Mouse (Mus musculus) hindbrain, postnatal 0 days (tissue): ENCODE data around the gene Ppp2r5c. TPM values are rescaled to one million over a fixed set of nuclear protein-coding genes. Genes with fewer than 3 reads are reported as not detected.

ENCODE experiments used
- ATAC-seq: fragments of 200-750 bp; cut with Nextera tagmentation; 2 replicates; pipeline ENCODE4 v1.8.0; 2017; ENCODE audit warnings: mild to moderate bottlenecking, moderate TSS enrichment, moderate library complexity
- DNase-seq: peaks from one replicate; pipeline ENCODE4 v3.0.0-alpha.2; 2015; ENCODE audit warnings: low spot score
- H3K27ac ChIP-seq: fragments of 300-500 bp; sonication (generic); 2 replicates; pipeline ENCODE4 v1.5.1; 2014; ENCODE audit warnings: mild to moderate bottlenecking
- H3K27me3 ChIP-seq: fragments of 300-500 bp; sonication (generic); 2 replicates; pipeline ENCODE4 v1.6.1; 2014; ENCODE audit warnings: low read length, mixed read lengths; ENCODE audit not compliant: insufficient read depth
- H3K36me3 ChIP-seq: fragments of 300-500 bp; sonication (generic); 2 replicates; pipeline ENCODE4 v1.6.1; 2014; ENCODE audit warnings: low read length, mixed read lengths; ENCODE audit not compliant: insufficient read depth
- H3K4me1 ChIP-seq: fragments of 300-500 bp; sonication (generic); 2 replicates; pipeline ENCODE4 v1.6.1; 2014; ENCODE audit warnings: antibody characterized with exemption, low read length, mixed read lengths; ENCODE audit not compliant: insufficient read depth
- H3K4me2 ChIP-seq: fragments of 300-500 bp; sonication (generic); 2 replicates; pipeline ENCODE4 v1.6.1; 2014; ENCODE audit warnings: low read depth, mild to moderate bottlenecking, low read length, moderate library complexity, mixed read lengths
- H3K4me3 ChIP-seq: fragments of 300-500 bp; sonication (generic); 2 replicates; pipeline ENCODE4 v1.5.1; 2014; ENCODE audit warnings: low read length
- H3K9ac ChIP-seq: fragments of 300-500 bp; sonication (generic); replicated peaks from 2 replicates; pipeline ENCODE4 v1.6.1; 2014; ENCODE audit warnings: mild to moderate bottlenecking, low read length, moderate library complexity, mixed read lengths
- H3K9me3 ChIP-seq: fragments of 300-500 bp; sonication (generic); 2 replicates; pipeline ENCODE4 v1.6.1; 2016; ENCODE audit warnings: low read length, mixed read lengths
- CTCF ChIP-seq: IDR thresholded peaks from 2 replicates; pipeline ENCODE4 v1.5.1; 2016; ENCODE audit warnings: antibody characterized with exemption, control low read depth, low read depth
- WGBS: fragments of 180-500 bp; shearing (Covaris S2); extraction: QIAGEN DNeasy Blood & Tissue Kit; methylation state at CpG from one replicate; pipeline ENCODE4 v1.1.7; 2014; 5-methylcytosine and 5-hydroxymethylcytosine counted together
- polyA plus RNA-seq: library from polyadenylated mRNA; unstranded; fragments of >200 nt; fragmentation: Nextera tagmentation; extraction: Ambion mirVana; gene quantifications from 2 replicates; pipeline ENCODE4 v1.2.1, GENCODE M21; 2015
- total RNA-seq: library from RNA; depleted of rRNA; stranded (reverse); fragments of >200 nt; gene quantifications from 2 replicates; pipeline ENCODE4 v1.2.3, GENCODE M21; 2014

Ppp2r5c gene
- total and polyA plus RNA-seq, 2 experiments from 2014 or later, result 108 to 163 TPM

DNA sequence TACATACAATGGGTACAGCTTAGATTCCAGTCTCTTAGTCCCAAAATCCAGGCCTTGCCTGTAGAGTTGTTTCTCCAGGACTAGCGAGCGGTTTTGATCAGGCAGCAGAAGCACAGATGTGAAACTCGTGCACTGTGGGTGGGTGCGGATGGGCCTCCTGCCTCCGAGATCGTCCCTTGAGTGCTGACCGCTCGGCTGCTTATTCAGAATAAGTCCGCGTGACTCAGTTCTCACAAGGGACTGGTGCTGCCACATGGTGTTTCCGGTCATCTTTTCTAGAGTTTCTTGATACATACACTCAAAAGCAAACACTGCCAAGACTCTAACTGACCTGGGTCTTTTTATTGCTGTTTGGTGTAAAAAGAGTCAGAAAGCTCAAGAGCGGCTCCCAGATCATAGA, 100.7 kb downstream of the Ppp2r5c start:
- no peak for ATAC-seq

DNA sequence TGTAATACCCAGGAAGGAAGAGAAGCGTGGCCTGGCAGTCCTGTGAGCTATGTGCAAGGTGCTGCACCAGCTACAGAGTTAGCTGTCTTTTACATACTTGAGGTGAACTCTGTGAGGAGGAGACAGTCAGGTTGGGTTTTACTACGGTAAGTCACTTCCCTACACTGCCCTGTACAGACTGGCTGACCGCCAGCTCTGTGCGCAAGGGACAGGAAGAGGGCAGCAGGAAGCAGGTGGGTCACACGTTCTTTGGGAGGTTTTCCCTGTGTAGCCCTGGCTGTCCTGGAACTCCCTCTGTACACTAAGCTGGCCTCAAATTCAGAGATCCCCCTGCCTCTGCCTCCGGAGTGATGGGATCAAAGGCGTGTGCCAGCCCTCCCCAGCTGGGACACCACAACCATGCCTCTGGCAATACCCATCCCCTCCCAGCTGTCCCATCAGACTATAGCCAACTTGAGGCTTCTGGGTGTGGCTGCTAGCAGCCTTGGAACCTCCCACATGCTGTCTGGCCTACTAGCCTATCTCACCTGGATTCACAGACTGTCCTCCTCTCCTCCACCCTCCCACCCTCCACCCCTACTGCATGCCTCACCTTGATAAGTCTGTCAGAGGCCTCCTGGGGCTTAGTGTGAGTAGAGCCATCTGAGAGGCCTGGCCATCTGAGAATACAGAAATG, 102.7 kb downstream of the Ppp2r5c start:
- no peak overlapping the region for H3K9ac ChIP-seq
- TF ChIP-seq CTCF, result no peak
- no peak for ATAC-seq

More for the DNA sequence above, 100.7 kb downstream of the Ppp2r5c start:
- Histone ChIP-seq H3K36me3 (peaks cover 46% of the 10 kb centered on the region), H3K4me2 (no peak overlapping the region), H3K9me3 (no peaks in the 10 kb centered on the region), H3K27me3 (no peaks in the 10 kb centered on the region), H3K27ac (no peak overlapping the region), H3K4me3 (no peak overlapping the region), H3K4me1 (no peaks in the 10 kb centered on the region), H3K9ac (no peak overlapping the region)
- no peak for TF ChIP-seq CTCF
- DNase-seq, result no peak
- 90% methylated on average over 12 of the region's 12 CpGs for WGBS

DNA sequence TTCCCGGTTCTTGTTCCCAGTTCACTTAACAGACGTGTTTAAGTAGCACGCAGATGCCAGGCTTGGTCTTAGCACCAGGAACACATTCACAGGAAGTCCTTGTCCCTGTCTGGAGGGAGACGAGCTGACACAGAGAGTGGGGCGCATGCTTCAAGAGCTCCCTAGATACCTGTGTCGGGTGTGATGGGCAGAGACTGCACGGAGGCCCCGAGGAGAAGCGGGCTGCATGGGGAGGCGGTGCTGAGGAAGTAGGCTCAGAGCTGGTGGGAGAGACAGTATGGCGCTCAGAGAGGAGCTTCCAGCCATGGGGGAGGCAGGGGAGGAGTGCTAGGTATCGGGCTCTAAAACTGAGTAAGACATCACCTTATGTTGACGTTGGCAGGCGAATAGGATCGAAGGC, 103.4 kb downstream of the Ppp2r5c start:
- no peak for ATAC-seq
- Histone ChIP-seq H3K9me3 (no peaks in the 10 kb centered on the region), H3K4me1 (no peaks in the 10 kb centered on the region), H3K27ac (no peak overlapping the region), H3K27me3 (no peaks in the 10 kb centered on the region), H3K4me2 (no peak overlapping the region), H3K36me3 (peaks cover 73% of the 10 kb centered on the region), H3K4me3 (no peak overlapping the region), H3K9ac (no peak overlapping the region)
- no peak for DNase-seq
- no peak for TF ChIP-seq CTCF
- 90% methylated on average over 15 of the region's 15 CpGs for WGBS

More for the DNA sequence above, 102.7 kb downstream of the Ppp2r5c start:
- Histone ChIP-seq H3K36me3 (peaks cover 65% of the 10 kb centered on the region), H3K4me1 (no peaks in the 10 kb centered on the region), H3K4me3 (no peak overlapping the region), H3K4me2 (no peak overlapping the region), H3K27me3 (no peaks in the 10 kb centered on the region), H3K27ac (no peak overlapping the region), H3K9me3 (no peaks in the 10 kb centered on the region)
- DNase-seq, result no peak
- WGBS, result 85% methylated on average over 7 of the region's 7 CpGs

DNA sequence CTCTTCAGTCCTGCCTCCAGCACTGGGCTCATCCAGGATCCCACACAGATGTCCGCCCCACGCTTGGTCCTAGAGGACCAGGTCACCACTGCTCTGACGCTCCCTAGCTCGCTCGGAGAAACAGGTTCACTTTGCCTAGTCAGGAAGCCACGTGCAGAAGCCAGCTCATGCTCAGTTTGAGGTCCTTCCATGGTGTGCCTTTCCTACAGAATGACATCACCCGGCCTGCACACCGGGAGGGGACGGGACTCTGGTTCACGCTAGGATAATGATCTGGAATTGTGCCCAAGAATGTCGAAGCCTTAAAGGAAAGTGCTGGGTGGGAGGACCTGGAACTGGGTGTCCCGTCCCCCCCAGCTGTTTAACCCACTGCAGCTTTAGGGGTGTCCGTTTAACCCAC, 105.2 kb downstream of the Ppp2r5c start:
- Histone ChIP-seq H3K9me3 (no peaks in the 10 kb centered on the region), H3K4me1 (no peaks in the 10 kb centered on the region), H3K9ac (no peak overlapping the region), H3K4me2 (no peak overlapping the region), H3K4me3 (no peak overlapping the region), H3K27me3 (no peaks in the 10 kb centered on the region), H3K27ac (no peak overlapping the region), H3K36me3 (peaks cover 72% of the 10 kb centered on the region)
- ATAC-seq, result no peak
- TF ChIP-seq CTCF, result no peak
- 74% methylated on average over 13 of the region's 13 CpGs for WGBS
- no peak for DNase-seq

DNA sequence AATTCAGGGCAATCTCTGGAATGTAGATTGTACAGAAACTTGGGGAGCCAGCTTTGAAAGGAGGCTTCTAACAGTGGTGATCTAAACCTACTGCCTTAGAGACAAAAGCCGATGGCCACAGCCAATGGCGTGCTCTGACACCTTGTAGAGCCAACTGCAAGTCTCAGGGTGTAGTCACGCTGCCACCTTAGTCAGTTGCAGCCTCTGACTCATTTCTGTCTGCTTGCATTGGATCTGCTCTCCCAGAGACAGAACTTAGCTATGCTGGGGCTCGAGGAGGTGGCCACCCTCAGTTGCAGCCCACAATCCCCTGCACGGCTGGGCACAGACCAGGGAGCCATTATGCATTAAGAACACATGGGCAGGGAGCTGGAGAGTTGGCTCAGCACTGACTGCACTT, 106.4 kb downstream of the Ppp2r5c start:
- no peaks in the 10 kb centered on the region for H3K9me3 ChIP-seq
- no peak overlapping the region for H3K9ac ChIP-seq
- peaks cover 64% of the 10 kb centered on the region for H3K36me3 ChIP-seq
- WGBS, result 94% methylated on average over 5 of the region's 5 CpGs
- DNase-seq, result no peak
- no peak for ATAC-seq
- no peak overlapping the region for H3K4me2 ChIP-seq
- no peaks in the 10 kb centered on the region for H3K27me3 ChIP-seq
- H3K4me1 ChIP-seq, result no peaks in the 10 kb centered on the region
- no peak overlapping the region for H3K4me3 ChIP-seq
- no peak overlapping the region for H3K27ac ChIP-seq
- no peak for TF ChIP-seq CTCF

DNA sequence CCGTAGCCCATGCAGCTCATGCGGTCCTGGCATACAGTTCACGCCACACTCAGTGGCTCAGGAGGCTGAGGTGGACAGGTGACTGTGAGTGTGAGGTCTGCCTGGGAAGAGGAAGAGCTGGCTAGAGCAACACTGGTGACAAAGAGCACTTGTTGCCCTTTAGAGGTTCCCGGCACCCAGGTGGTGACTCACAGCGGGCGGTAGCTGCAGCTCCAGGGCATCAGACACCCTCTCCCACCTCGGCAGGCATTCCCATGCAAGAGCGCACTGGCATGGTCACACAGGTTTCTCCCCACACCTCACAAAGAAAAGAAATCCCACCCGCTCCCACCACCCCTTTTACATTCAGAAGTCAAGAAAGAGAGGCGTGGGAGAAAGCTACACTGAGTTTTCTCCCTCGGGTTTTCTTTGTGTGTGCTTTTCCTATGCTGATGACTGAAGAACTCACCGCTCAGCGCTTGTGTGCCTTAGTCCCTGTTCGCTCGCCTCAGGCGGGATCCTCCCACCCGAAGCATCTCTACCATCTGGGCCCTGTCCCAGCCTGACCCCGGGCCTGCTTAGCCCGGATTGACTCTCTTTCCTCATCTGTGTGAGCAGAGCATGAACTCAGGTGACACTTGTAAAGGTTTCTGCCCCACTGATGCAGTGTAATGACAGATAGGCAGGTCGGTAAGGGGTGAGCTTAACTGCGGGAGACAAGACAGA, 108.8 kb downstream of the Ppp2r5c start:
- H3K4me2 ChIP-seq, result no peak overlapping the region
- ATAC-seq (no peak), DNase-seq (no peak)
- H3K36me3 ChIP-seq, result peaks cover 65% of the 10 kb centered on the region
- no peak overlapping the region for H3K9ac ChIP-seq
- no peak overlapping the region for H3K4me3 ChIP-seq
- H3K4me1 ChIP-seq, result no peaks in the 10 kb centered on the region
- H3K27ac ChIP-seq, result no peak overlapping the region
- no peaks in the 10 kb centered on the region for H3K9me3 ChIP-seq
- H3K27me3 ChIP-seq, result no peaks in the 10 kb centered on the region
- no peak for TF ChIP-seq CTCF
- 87% methylated on average over 21 of the region's 21 CpGs for WGBS
